ENCODE assay signal across 8 mouse cellular contexts in the genomic region with DNA sequence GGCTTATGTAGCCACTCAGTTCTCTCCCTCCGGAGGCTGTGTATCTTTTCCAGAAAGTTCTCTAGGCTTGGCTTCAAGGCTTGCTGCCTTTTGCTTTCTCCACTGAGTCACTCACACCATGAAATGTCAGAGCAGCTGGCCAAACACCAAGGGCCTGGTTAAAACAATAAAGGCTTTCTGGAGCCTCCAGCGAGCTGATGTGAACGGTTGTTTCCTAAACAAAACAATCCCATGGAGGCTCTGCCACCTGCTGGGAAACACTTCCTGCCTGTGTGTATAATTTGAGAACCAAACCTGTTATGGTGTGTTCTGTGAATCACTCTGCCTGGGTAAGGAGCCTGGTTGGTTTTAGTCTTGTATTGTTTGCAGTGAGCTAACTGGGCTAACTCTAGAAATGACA.
A peak's percentile ranks its signal among the peaks of the same experiment; 100 is the strongest.
DNase-seq lines count a peak whose midpoint lies in the region; ATAC-seq lines count a peak whose summit lies in the region.

No protein-coding gene starts in this region.

- ATAC-seq in cerebellum, adult (ENCODE audit: insufficient number of reproducible peaks, low FRiP score, low TSS enrichment) = no peak
- 0 out of 2 replicates have a peak, but pooled peaks have one; percentile 7 for ATAC-seq in forebrain, embryonic 16.5 days
- ATAC-seq in hindbrain, embryonic 12.5 days (ENCODE audit: low FRiP score) = no peak
- no peak for ATAC-seq in midbrain, embryonic 16.5 days

- no peak overlapping the region for H3K4me2 ChIP-seq in forebrain, embryonic 16.5 days (ENCODE audit: low read length)
- no peak overlapping the region; the same call in 1 of the 2 replicates for H3K4me2 ChIP-seq in hindbrain, embryonic 12.5 days (replicated peaks)
- H3K4me2 ChIP-seq in midbrain, embryonic 16.5 days (ENCODE audit: low read length) = no peak overlapping the region

- DNase-seq in cerebellum, adult 11 months = peak; percentile 10
- DNase-seq in cerebellum, adult 18-20 months = peak; percentile 28 to 37
- peak; percentile 19 to 70 for DNase-seq in left cerebral cortex, postnatal 25 days (ENCODE audit: low spot score in 2 of 2)
- no peak for DNase-seq in c-Kit-positive CD71-positive TER-119-positive erythroid progenitor cells, embryonic 14.5 days (ENCODE audit: low spot score)

- no peaks in the 10 kb centered on the region for H3K27me3 ChIP-seq in forebrain, embryonic 16.5 days (replicated peaks; ENCODE audit: control insufficient read depth, insufficient read depth, low read length)
- peaks cover 4% of the 10 kb centered on the region; the same call in 1 of the 2 replicates for H3K27me3 ChIP-seq in hindbrain, embryonic 12.5 days
- H3K27me3 ChIP-seq in midbrain, embryonic 16.5 days (ENCODE audit: control insufficient read depth, insufficient read depth, low read depth, low read length) = no peaks in the 10 kb centered on the region

- WGBS in forebrain, embryonic 16.5 days = 14% methylated on average over 3 of the region's 3 CpGs
- 13% methylated on average over 3 of the region's 3 CpGs for WGBS in hindbrain, embryonic 12.5 days
- WGBS in midbrain, embryonic 16.5 days = 7% methylated on average over 3 of the region's 3 CpGs

- H3K4me3 ChIP-seq in forebrain, embryonic 16.5 days (replicated peaks; ENCODE audit: low read length) = no peak overlapping the region
- H3K4me3 ChIP-seq in hindbrain, embryonic 12.5 days = no peak overlapping the region
- H3K4me3 ChIP-seq in midbrain, embryonic 16.5 days (ENCODE audit: low read depth, low read length) = no peak overlapping the region

- 0 out of 2 replicates have a peak overlapping the region, but pooled peaks have one; percentile 41 for H3K27ac ChIP-seq in forebrain, embryonic 16.5 days (ENCODE audit: low read length)
- H3K27ac ChIP-seq in hindbrain, embryonic 12.5 days = 0 out of 2 replicates have a peak overlapping the region, but pooled peaks have one; percentile 35
- H3K27ac ChIP-seq in midbrain, embryonic 16.5 days (ENCODE audit: low read length) = peak overlapping the region; percentile 40; the same call in 1 of the 2 replicates

- H3K9ac ChIP-seq in forebrain, embryonic 16.5 days (replicated peaks; ENCODE audit: low read depth, low read length) = no peak overlapping the region
- H3K9ac ChIP-seq in hindbrain, embryonic 12.5 days = no peak overlapping the region
- no peak overlapping the region for H3K9ac ChIP-seq in midbrain, embryonic 16.5 days (ENCODE audit: low read depth, low read length)

- H3K9me3 ChIP-seq in forebrain, embryonic 16.5 days (ENCODE audit: control insufficient read depth, low read length) = peaks cover 4% of the 10 kb centered on the region; the same call in 1 of the 2 replicates
- H3K9me3 ChIP-seq in hindbrain, embryonic 12.5 days (replicated peaks) = peaks cover 11% of the 10 kb centered on the region
- 0 out of 2 replicates have a peak, but pooled peaks cover 2% of the 10 kb centered on the region for H3K9me3 ChIP-seq in midbrain, embryonic 16.5 days (replicated peaks; ENCODE audit: control insufficient read depth, low read length, poor library complexity, severe bottlenecking)

- intact Hi-C loops in left cerebral cortex, postnatal 25 days (cut with DNase I) = loop anchor here (10.0 kb wide), 1 partner anchor 549 kb away; no protein-coding TSS in a partner anchor

- no peaks in the 10 kb centered on the region for H3K36me3 ChIP-seq in forebrain, embryonic 16.5 days (ENCODE audit: control insufficient read depth, insufficient read depth)
- no peaks in the 10 kb centered on the region for H3K36me3 ChIP-seq in hindbrain, embryonic 12.5 days
- no peaks in the 10 kb centered on the region for H3K36me3 ChIP-seq in midbrain, embryonic 16.5 days (ENCODE audit: control insufficient read depth, insufficient read depth, low read length)

- H3K4me1 ChIP-seq in forebrain, embryonic 16.5 days (replicated peaks; ENCODE audit: control insufficient read depth, insufficient read depth, low read length) = peaks cover 17% of the 10 kb centered on the region
- peaks cover 17% of the 10 kb centered on the region for H3K4me1 ChIP-seq in hindbrain, embryonic 12.5 days
- peaks cover 14% of the 10 kb centered on the region for H3K4me1 ChIP-seq in midbrain, embryonic 16.5 days (ENCODE audit: control insufficient read depth, insufficient read depth, low read length)
